Mouse (Mus musculus): Measurements from ENCODE around the gene Zfp324.

DNA sequence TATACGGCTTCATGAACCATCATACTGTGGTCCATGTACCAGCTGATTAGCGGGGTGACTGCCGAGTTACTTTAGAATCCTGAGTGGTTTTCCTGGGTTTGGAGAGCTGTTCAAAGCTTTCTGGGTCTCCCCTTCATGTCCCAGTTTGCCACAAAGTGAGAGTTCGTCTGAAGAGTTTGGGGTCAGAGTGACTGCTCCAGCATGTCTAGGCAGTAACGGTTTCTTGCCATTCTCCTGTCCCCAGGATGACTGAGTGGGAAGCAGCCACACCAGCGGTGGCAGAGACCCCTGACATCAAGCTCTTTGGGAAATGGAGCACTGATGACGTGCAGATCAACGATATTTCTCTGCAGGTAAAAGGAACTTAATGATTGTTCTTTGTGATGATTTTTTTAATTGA lies 42.9 kb upstream of the Zfp324 start:
- TF ChIP-seq POLR2A (IDR thresholded peaks at IDR 0.05; ENCODE audit: borderline replicate concordance, insufficient read depth, low read length) (no peak), CTCF (IDR thresholded peaks at IDR 0.05; ENCODE audit: borderline replicate concordance, insufficient read depth, low read depth, low read length) (no peak)

All from cerebellum, adult 2 months (tissue).